Mouse (Mus musculus): Measurements from ENCODE around the gene T2.
A peak's percentile ranks its signal among the peaks of the same experiment; 100 is the strongest.

T2 gene

GRCm38 (mm10) chr17:8413656-8414055 lies 57.9 kb downstream of the T2 start:
- no peak for DNase-seq (ENCODE audit: low read depth, low spot score)

- DNase-seq (ENCODE audit: low read depth, low spot score) = no peak
Observed at GRCm38 (mm10) chr17:8415533-8415932, 59.7 kb downstream of the T2 start.

GRCm38 (mm10) chr17:8416865-8417264 lies 61.1 kb downstream of the T2 start:
- DNase-seq (ENCODE audit: low read depth, low spot score) = no peak

GRCm38 (mm10) chr17:8420739-8421138 lies 64.9 kb downstream of the T2 start:
- peak; percentile 21 for DNase-seq (ENCODE audit: low read depth, low spot score)

GRCm38 (mm10) chr17:8421517-8421916 lies 65.7 kb downstream of the T2 start:
- no peak for DNase-seq (ENCODE audit: low read depth, low spot score)

- DNase-seq (ENCODE audit: low read depth, low spot score) = peak; percentile 55
Observed at GRCm38 (mm10) chr17:8423283-8423682, 67.5 kb downstream of the T2 start.

- DNase-seq (ENCODE audit: low read depth, low spot score) = no peak
Observed at GRCm38 (mm10) chr17:8429436-8429835, 73.6 kb downstream of the T2 start.

- no peak for DNase-seq (ENCODE audit: low read depth, low spot score)
Observed at GRCm38 (mm10) chr17:8429896-8430295, 74.1 kb downstream of the T2 start.

GRCm38 (mm10) chr17:8432179-8432800 lies 76.5 kb downstream of the T2 start:
- DNase-seq (ENCODE audit: low read depth, low spot score) = no peak

- DNase-seq (ENCODE audit: low read depth, low spot score) = no peak
Observed at GRCm38 (mm10) chr17:8433121-8433977, 77.6 kb downstream of the T2 start.

GRCm38 (mm10) chr17:8433978-8434960 lies 78.5 kb downstream of the T2 start, which contains the start of gene T:
T (plus strand) TSS chr17:8434423.
- no peak for DNase-seq (ENCODE audit: low read depth, low spot score)

- DNase-seq (ENCODE audit: low read depth, low spot score) = no peak
Observed at GRCm38 (mm10) chr17:8436184-8436583, 80.4 kb downstream of the T2 start.

- no peak for DNase-seq (ENCODE audit: low read depth, low spot score)
Observed at GRCm38 (mm10) chr17:8444062-8444461, 88.3 kb downstream of the T2 start.

- no peak for DNase-seq (ENCODE audit: low read depth, low spot score)
Observed at GRCm38 (mm10) chr17:8447676-8448192, 91.9 kb downstream of the T2 start.

- no peak for DNase-seq (ENCODE audit: low read depth, low spot score)
Observed at GRCm38 (mm10) chr17:8448324-8448723, 92.5 kb downstream of the T2 start.

- DNase-seq (ENCODE audit: low read depth, low spot score) = no peak
Observed at GRCm38 (mm10) chr17:8455196-8455595, 99.4 kb downstream of the T2 start.

- DNase-seq (ENCODE audit: low read depth, low spot score) = peak; percentile 62
Observed at GRCm38 (mm10) chr17:8455601-8456000, 99.8 kb downstream of the T2 start.

- peak; percentile 17 for DNase-seq (ENCODE audit: low read depth, low spot score)
Observed at GRCm38 (mm10) chr17:8456856-8457460, 101.2 kb downstream of the T2 start.

GRCm38 (mm10) chr17:8461568-8461967 lies 105.8 kb downstream of the T2 start:
- peak; percentile 69 for DNase-seq (ENCODE audit: low read depth, low spot score)

- DNase-seq (ENCODE audit: low read depth, low spot score) = peak; percentile 88
Observed at GRCm38 (mm10) chr17:8463482-8464128, 107.8 kb downstream of the T2 start.

- no peak for DNase-seq (ENCODE audit: low read depth, low spot score)
Observed at GRCm38 (mm10) chr17:8467771-8468170, 112.0 kb downstream of the T2 start.

All from 3T3-L1 (cell line).